Mouse (Mus musculus): ENCODE results near the gene Ltb. TPM values are rescaled to one million over a fixed set of nuclear protein-coding genes. Genes with fewer than 3 reads are reported as not detected.

Ltb gene
- polyA plus RNA-seq, 1 experiment: 0.09 TPM

- no peak for TF ChIP-seq GATA1 (IDR thresholded peaks at IDR 0.05; ENCODE audit: low read length)
Observed at GRCm38 (mm10) chr17:35162121-35162520, 32.1 kb upstream of the Ltb start.

DNA sequence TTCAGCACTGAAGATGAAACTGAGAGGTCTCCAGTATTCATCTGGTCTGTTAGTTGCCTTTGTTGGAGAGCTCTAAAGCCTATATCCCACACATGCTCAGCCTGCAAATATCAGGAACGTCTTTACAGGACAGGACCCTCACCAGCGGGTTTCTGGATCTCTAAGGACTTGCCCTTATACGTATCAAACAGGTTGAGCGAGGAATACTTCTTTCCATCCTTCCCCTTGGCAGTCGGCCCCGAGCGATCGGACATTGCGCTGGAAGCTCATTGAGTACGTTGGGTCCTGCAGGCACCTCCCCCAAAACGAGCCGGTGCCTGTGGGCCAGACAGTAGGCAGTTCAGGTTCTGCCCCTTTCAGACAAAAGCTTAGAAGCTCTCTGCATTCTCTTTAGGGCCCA, 31.5 kb upstream of the Ltb start:
- TF ChIP-seq GATA1 (IDR thresholded peaks at IDR 0.05; ENCODE audit: low read length): no peak

- TF ChIP-seq GATA1 (IDR thresholded peaks at IDR 0.05; ENCODE audit: low read length): no peak
Observed at GRCm38 (mm10) chr17:35163326-35164081, 30.7 kb upstream of the Ltb start.

DNA sequence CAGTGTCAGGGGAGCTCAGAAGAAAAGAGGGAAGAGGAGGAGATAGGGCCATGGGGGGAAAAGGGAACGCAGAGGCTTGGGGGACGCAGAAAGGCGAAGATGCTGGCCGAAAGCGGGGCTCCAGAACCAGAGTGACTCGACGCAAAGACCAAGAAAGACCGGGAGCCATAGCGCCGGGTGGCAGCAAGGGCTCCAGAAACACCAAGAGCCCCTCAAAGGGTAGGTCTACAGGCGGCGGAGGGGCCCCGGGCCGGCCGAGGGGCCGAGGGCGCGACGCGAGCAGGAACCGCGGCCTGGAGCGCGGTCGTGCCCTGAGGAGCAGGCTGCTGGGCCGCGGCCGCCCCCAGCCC, 30.0 kb upstream of the Ltb start:
- TF ChIP-seq GATA1 (IDR thresholded peaks at IDR 0.05; ENCODE audit: low read length): no peak

GRCm38 (mm10) chr17:35164568-35165450, 29.4 kb upstream of the Ltb start, which contains the start of gene Prrc2a:
TSS of gene Prrc2a (minus strand) at chr17:35164897.
- no peak for TF ChIP-seq GATA1 (IDR thresholded peaks at IDR 0.05; ENCODE audit: low read length)

DNA sequence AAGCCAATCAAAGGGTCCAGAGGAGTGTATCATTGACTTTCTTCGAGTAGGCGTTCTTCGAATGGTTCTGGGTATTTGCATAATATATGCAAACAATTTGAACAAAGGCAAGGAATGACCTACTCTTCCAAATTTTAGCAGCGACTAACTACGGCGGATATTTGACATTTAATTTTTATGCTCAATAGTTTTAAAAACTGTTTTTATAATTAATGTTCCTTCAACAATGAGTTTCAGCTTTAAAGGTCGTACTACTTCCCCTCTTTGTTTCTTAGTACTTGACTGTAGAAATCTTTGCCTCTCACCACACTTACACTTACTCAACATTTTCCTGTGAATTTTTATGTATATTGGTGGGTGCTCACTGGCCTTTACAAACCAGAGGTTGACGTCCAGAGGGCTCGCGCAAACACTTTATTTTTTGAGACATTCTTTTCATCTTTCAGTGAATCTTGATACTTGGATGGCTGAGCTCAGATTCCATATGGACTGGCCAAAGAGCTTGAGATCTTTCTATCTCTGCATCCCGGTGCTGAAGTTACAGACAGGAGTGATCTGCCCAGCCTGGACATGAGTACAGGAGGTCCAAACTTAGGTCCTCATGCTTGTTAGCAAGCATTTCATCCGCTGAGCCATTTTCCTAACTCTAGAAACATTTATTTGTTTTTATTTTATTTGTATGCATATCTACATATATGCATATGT, 28.6 kb upstream of the Ltb start:
- no peak for TF ChIP-seq GATA1 (IDR thresholded peaks at IDR 0.05; ENCODE audit: low read length)

GRCm38 (mm10) chr17:35166352-35167035, 27.7 kb upstream of the Ltb start:
- TF ChIP-seq GATA1 (IDR thresholded peaks at IDR 0.05; ENCODE audit: low read length): no peak

GRCm38 (mm10) chr17:35167794-35168193, 26.4 kb upstream of the Ltb start:
- TF ChIP-seq GATA1 (IDR thresholded peaks at IDR 0.05; ENCODE audit: low read length): no peak

DNA sequence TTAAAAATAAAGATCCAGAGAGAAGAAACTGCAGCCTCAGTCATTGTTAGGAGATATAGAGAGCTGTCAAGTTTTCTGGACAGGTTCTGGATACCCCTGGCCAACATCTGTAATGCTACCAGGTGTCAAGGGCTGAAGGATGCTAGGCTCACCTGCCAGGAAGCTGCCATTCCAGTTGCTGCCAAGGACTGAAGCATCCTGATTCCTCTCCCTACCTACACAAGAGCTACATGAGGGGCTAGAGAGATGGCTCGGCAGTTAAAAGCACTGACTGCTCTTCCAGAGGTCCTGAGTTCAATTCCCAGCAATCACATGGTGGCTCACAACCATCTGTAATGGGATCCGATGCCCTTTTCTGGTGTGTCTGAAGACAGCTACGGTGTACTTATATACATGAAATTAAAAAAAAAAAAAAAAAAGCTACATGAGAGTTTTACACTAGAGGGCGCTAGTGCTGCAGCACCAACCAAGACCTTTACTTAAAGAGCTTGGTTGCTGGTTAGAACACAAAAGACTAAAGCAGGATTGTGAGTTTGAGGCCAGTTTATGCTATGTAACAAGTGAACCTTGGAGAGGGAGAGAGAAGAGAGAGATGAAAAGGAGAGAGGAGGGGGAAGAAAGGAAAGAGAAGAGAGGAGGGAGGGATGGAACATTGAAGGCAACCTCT, 25.6 kb upstream of the Ltb start:
- TF ChIP-seq GATA1 (IDR thresholded peaks at IDR 0.05; ENCODE audit: low read length): no peak

GRCm38 (mm10) chr17:35172445-35173234, 21.6 kb upstream of the Ltb start:
- no peak for TF ChIP-seq GATA1 (IDR thresholded peaks at IDR 0.05; ENCODE audit: low read length)

- TF ChIP-seq GATA1 (IDR thresholded peaks at IDR 0.05; ENCODE audit: low read length): no peak
Observed at GRCm38 (mm10) chr17:35173329-35173728, 20.9 kb upstream of the Ltb start.

GRCm38 (mm10) chr17:35174201-35174977, 19.9 kb upstream of the Ltb start:
- no peak for TF ChIP-seq GATA1 (IDR thresholded peaks at IDR 0.05; ENCODE audit: low read length)

DNA sequence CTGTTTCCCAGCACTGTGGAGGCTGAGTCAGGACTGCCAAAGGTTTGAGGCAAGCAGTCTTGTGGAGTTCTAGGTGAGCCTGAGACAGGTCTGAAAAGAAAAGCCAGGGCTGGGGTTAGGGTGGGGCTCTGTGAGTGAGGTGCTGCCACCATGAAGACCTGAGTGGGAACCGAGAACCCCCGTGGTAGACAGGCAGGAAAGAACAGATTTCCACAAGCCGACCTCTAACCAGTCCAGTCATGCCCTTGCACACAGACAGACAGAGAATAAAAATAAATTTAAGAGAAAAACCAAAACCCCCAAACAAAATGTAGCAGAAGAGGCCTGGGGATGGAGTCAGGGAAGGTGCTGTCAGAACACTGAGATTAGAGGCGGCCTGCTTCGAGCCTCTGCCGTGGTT, 18.9 kb upstream of the Ltb start:
- no peak for TF ChIP-seq GATA1 (IDR thresholded peaks at IDR 0.05; ENCODE audit: low read length)

Measured in G1E-ER4 (cell line).